Mouse (Mus musculus) left cerebral cortex, postnatal 4 days (tissue): ENCODE results near the gene Gipr. TPM values are rescaled to one million over a fixed set of nuclear protein-coding genes. Genes with fewer than 3 reads are reported as not detected.

ENCODE experiments used
- DNase-seq: peaks from one replicate; pipeline ENCODE4 v3.0.0-alpha.2; 2022
- intact Hi-C: fragments of 180-260 bp; cut with DNase I; formaldehyde crosslinking; loops from one replicate; pipeline ENCODE4 v1.15.1; 2025
- total RNA-seq, 2 experiments: library from RNA; stranded (reverse); gene quantifications; 2 replicates each; pipeline ENCODE4 v1.2.3; 2021

Gipr gene
- 10 to 100 TPM; 22.7 to 25.8 TPM for total RNA-seq

GRCm38 (mm10) chr7:19165656-19166423, at the start of gene Gipr:
Gipr (minus strand) TSS chr7:19166127.
- intact Hi-C loops, result no loop called here
- no peak for DNase-seq

GRCm38 (mm10) chr7:19214940-19215339, 49.0 kb upstream of the Gipr start:
- intact Hi-C loops, result no loop called here
- DNase-seq, result no peak

GRCm38 (mm10) chr7:19214369-19214768, 48.4 kb upstream of the Gipr start:
- intact Hi-C loops, result no loop called here
- DNase-seq, result no peak

GRCm38 (mm10) chr7:19213385-19213784, 47.5 kb upstream of the Gipr start:
- DNase-seq, result no peak
- intact Hi-C loops, result no loop called here

- DNase-seq, result peak; percentile 31
- intact Hi-C loops, result no loop called here
Observed at GRCm38 (mm10) chr7:19211996-19212755, 46.2 kb upstream of the Gipr start, which contains the start of gene Gpr4. Gpr4 (plus strand) TSS chr7:19212538.

- intact Hi-C loops, result no loop called here
- no peak for DNase-seq
Observed at GRCm38 (mm10) chr7:19211041-19211675, 45.2 kb upstream of the Gipr start.

- DNase-seq, result no peak
- intact Hi-C loops, result no loop called here
Observed at GRCm38 (mm10) chr7:19210010-19210409, 44.1 kb upstream of the Gipr start.

- intact Hi-C loops, result no loop called here
- DNase-seq, result no peak
Observed at GRCm38 (mm10) chr7:19209494-19209893, 43.6 kb upstream of the Gipr start.

GRCm38 (mm10) chr7:19208944-19209472, 43.1 kb upstream of the Gipr start:
- peak; percentile 47 for DNase-seq
- intact Hi-C loops, result no loop called here

GRCm38 (mm10) chr7:19208201-19208910, 42.4 kb upstream of the Gipr start:
- intact Hi-C loops, result no loop called here
- DNase-seq, result no peak

GRCm38 (mm10) chr7:19202065-19202850, 36.3 kb upstream of the Gipr start:
- intact Hi-C loops, result no loop called here

GRCm38 (mm10) chr7:19201660-19202059, 35.7 kb upstream of the Gipr start:
- intact Hi-C loops, result no loop called here
- no peak for DNase-seq

More at GRCm38 (mm10) chr7:19202065-19202850, 36.3 kb upstream of the Gipr start:
- no peak for DNase-seq

- intact Hi-C loops, result no loop called here
- DNase-seq, result no peak
Observed at GRCm38 (mm10) chr7:19197985-19198384, 32.1 kb upstream of the Gipr start.

GRCm38 (mm10) chr7:19196676-19197075, 30.7 kb upstream of the Gipr start:
- intact Hi-C loops, result no loop called here
- no peak for DNase-seq

GRCm38 (mm10) chr7:19194676-19195075, 28.7 kb upstream of the Gipr start:
- intact Hi-C loops, result no loop called here
- no peak for DNase-seq

GRCm38 (mm10) chr7:19184758-19185157, 18.8 kb upstream of the Gipr start:
- intact Hi-C loops, result no loop called here
- peak; percentile 45 for DNase-seq

GRCm38 (mm10) chr7:19184250-19184649, 18.3 kb upstream of the Gipr start:
- DNase-seq, result no peak
- intact Hi-C loops, result no loop called here

GRCm38 (mm10) chr7:19180862-19181429, 15.0 kb upstream of the Gipr start:
- intact Hi-C loops, result no loop called here
- no peak for DNase-seq

GRCm38 (mm10) chr7:19179936-19180335, 14.0 kb upstream of the Gipr start:
- no peak for DNase-seq
- intact Hi-C loops, result no loop called here
